Mouse (Mus musculus): ENCODE measurements around the gene Gm17657. TPM values are rescaled to one million over a fixed set of nuclear protein-coding genes. Genes with fewer than 3 reads are reported as not detected.

The Gm17657 gene
- polyA plus RNA-seq, 1 experiment = 2.4 TPM

- Histone ChIP-seq H3K27me3 (ENCODE audit: control insufficient read depth, insufficient read depth, low read length, poor library complexity, severe bottlenecking) (no peaks in the 10 kb centered on the region), H3K9ac (ENCODE audit: low read depth, poor library complexity, severe bottlenecking) (peak overlapping the region; percentile 85)
Measured at GRCm38 (mm10) chr17:29493461-29493980, 55.9 kb downstream of the Gm17657 start.

DNA sequence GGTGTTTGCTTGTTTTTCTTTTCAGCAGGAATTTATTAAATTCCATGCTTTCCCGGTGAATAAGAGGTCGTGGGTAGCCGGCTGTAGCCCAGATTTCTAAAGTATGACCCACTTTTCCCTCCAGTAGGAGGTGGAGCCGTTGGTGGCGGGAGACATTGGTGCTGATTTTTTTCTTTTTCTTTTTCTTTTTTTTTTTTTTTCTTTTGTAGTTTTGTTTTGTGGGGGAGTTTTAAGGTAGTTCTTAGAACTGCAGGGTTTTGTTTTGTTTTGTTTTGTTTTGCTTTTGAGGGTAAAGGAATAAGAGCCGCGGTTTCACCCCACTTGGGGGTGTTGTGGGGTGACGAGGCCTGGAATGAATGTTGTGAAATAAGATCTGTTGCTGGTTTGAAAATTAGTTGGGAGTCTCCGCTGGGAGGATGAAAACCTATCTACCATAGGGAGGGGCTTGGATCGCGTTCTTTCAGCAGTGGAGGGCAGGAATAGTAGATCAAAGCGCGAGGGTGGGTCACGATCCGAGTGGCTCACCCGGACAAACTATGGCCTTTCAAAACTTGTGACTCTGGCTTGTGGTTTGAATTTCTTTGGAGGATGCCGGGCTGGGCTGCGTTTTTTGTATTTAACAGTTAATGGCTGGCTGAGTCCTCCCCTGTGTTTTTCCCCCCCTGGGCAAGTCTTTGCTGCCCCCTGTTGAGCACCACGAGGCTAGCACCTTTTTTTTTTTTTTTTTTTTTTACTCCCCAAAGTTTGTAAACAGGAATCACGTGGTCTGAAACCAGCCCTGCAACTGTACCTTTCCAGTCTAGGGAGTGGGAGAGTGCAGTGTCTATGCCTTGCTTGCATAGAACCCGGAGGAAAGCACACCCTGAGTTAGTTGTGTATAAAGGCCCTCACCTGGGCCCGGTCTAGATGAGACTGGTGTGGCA lies 56.9 kb downstream of the Gm17657 start:
- H3K36me3 ChIP-seq (ENCODE audit: control insufficient read depth, insufficient read depth, low read length, poor library complexity, severe bottlenecking) = peaks cover 36% of the 10 kb centered on the region
- TF ChIP-seq EP300 (IDR thresholded peaks at IDR 0.05; ENCODE audit: insufficient read depth, low read depth, low read length) (peak; percentile 73), CTCF (IDR thresholded peaks at IDR 0.05; ENCODE audit: low read depth, low read length) (peak; percentile 49), POLR2A (IDR thresholded peaks at IDR 0.05; ENCODE audit: insufficient read depth, low read length) (no peak)
- no peaks in the 10 kb centered on the region for H3K9me3 ChIP-seq (replicated peaks; ENCODE audit: control insufficient read depth, insufficient read depth, low read length, poor library complexity, severe bottlenecking)
- H3K4me1 ChIP-seq (ENCODE audit: control insufficient read depth, insufficient read depth, low read length) = no peaks in the 10 kb centered on the region
- H3K27me3 ChIP-seq (ENCODE audit: control insufficient read depth, insufficient read depth, low read length, poor library complexity, severe bottlenecking) = no peaks in the 10 kb centered on the region
- peak overlapping the region; percentile 81 for H3K27ac ChIP-seq (ENCODE audit: insufficient read depth, low read length)
- H3K9ac ChIP-seq (ENCODE audit: low read depth, poor library complexity, severe bottlenecking) = peak overlapping the region; percentile 85
- peak overlapping the region; percentile 95 for H3K4me3 ChIP-seq (ENCODE audit: low read depth, low read length)

More at GRCm38 (mm10) chr17:29493461-29493980, 55.9 kb downstream of the Gm17657 start:
- H3K9me3 ChIP-seq (replicated peaks; ENCODE audit: control insufficient read depth, insufficient read depth, low read length, poor library complexity, severe bottlenecking) = no peaks in the 10 kb centered on the region
- peak overlapping the region; percentile 95 for H3K4me3 ChIP-seq (ENCODE audit: low read depth, low read length)
- TF ChIP-seq CTCF (IDR thresholded peaks at IDR 0.05; ENCODE audit: low read depth, low read length) (no peak), EP300 (IDR thresholded peaks at IDR 0.05; ENCODE audit: insufficient read depth, low read depth, low read length) (no peak), POLR2A (IDR thresholded peaks at IDR 0.05; ENCODE audit: insufficient read depth, low read length) (no peak)
- no peaks in the 10 kb centered on the region for H3K4me1 ChIP-seq (ENCODE audit: control insufficient read depth, insufficient read depth, low read length)
- H3K36me3 ChIP-seq (ENCODE audit: control insufficient read depth, insufficient read depth, low read length, poor library complexity, severe bottlenecking) = peaks cover 36% of the 10 kb centered on the region
- peak overlapping the region; percentile 81 for H3K27ac ChIP-seq (ENCODE audit: insufficient read depth, low read length)

- 0 out of 2 replicates have a peak, but pooled peaks have one; percentile 11 for TF ChIP-seq EP300 (IDR thresholded peaks at IDR 0.05; ENCODE audit: insufficient read depth, low read depth, low read length)
- TF ChIP-seq POLR2A (IDR thresholded peaks at IDR 0.05; ENCODE audit: insufficient read depth, low read length) = no peak
- TF ChIP-seq CTCF (IDR thresholded peaks at IDR 0.05; ENCODE audit: low read depth, low read length) = no peak
- Histone ChIP-seq H3K4me3 (ENCODE audit: low read depth, low read length) (peak overlapping the region; percentile 95), H3K9me3 (replicated peaks; ENCODE audit: control insufficient read depth, insufficient read depth, low read length, poor library complexity, severe bottlenecking) (no peaks in the 10 kb centered on the region), H3K27me3 (ENCODE audit: control insufficient read depth, insufficient read depth, low read length, poor library complexity, severe bottlenecking) (no peaks in the 10 kb centered on the region), H3K4me1 (ENCODE audit: control insufficient read depth, insufficient read depth, low read length) (no peaks in the 10 kb centered on the region), H3K27ac (ENCODE audit: insufficient read depth, low read length) (peak overlapping the region; percentile 66), H3K9ac (ENCODE audit: low read depth, poor library complexity, severe bottlenecking) (peak overlapping the region; percentile 85), H3K36me3 (ENCODE audit: control insufficient read depth, insufficient read depth, low read length, poor library complexity, severe bottlenecking) (peaks cover 36% of the 10 kb centered on the region)
Measured at GRCm38 (mm10) chr17:29491591-29492268, 57.7 kb downstream of the Gm17657 start.

DNA sequence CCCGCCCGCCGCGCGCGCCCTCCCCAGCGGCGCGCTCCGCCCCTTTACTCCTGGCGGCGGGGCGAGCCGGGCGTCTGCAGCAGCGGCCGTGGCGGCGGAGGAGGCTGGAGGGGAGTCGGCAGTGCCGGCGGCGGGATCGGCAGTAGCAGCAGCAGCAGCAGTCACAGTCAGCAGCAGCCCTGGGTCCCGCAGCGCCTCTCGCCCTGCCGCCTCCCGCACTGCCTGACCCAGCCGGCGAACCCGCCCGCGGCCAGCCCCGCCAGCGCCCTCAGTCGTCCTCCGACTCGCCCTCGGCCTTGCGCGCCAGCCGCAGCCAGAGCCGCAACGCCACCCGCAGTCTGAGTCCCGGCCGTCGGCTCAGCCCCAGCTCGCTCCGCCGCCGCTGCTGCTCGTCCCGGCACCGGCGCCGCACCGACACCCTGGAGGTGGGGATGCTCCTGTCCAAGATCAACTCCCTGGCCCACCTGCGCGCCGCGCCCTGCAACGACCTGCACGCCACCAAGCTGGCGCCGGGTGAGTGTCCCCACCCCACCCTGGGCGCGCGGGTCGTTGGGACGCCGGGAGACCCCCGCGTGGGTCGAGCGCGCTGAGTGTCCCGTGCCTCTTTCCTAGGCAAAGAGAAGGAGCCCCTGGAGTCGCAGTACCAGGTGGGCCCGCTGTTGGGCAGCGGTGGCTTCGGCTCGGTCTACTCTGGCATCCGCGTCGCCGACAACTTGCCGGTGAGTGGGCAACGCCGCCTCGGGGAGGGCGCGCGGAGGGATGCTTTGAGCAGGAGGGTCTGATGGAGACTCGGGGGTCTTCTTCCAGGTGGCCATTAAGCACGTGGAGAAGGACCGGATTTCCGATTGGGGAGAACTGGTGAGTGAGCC lies 58.5 kb downstream of the Gm17657 start, which contains the start of gene Pim1:
Pim1 (plus strand) TSS at position 41 of the 869 bp plus-strand sequence.
- no peaks in the 10 kb centered on the region for H3K4me1 ChIP-seq (ENCODE audit: control insufficient read depth, insufficient read depth, low read length)
- peaks cover 33% of the 10 kb centered on the region for H3K36me3 ChIP-seq (ENCODE audit: control insufficient read depth, insufficient read depth, low read length, poor library complexity, severe bottlenecking)
- H3K27me3 ChIP-seq (ENCODE audit: control insufficient read depth, insufficient read depth, low read length, poor library complexity, severe bottlenecking) = no peaks in the 10 kb centered on the region
- H3K4me3 ChIP-seq (ENCODE audit: low read depth, low read length) = peak within 1 kb of the TSS; percentile 95
- H3K9ac ChIP-seq (ENCODE audit: low read depth, poor library complexity, severe bottlenecking) = peak within 1 kb of the TSS; percentile 86
- TF ChIP-seq CTCF (IDR thresholded peaks at IDR 0.05; ENCODE audit: low read depth, low read length) (no peak), POLR2A (IDR thresholded peaks at IDR 0.05; ENCODE audit: insufficient read depth, low read length) (peak; percentile 91), EP300 (IDR thresholded peaks at IDR 0.05; ENCODE audit: insufficient read depth, low read depth, low read length) (peak; percentile 44; the same call in 1 of the 2 replicates)
- H3K9me3 ChIP-seq (replicated peaks; ENCODE audit: control insufficient read depth, insufficient read depth, low read length, poor library complexity, severe bottlenecking) = no peaks in the 10 kb centered on the region
- H3K27ac ChIP-seq (ENCODE audit: insufficient read depth, low read length) = peak within 1 kb of the TSS; percentile 81

DNA sequence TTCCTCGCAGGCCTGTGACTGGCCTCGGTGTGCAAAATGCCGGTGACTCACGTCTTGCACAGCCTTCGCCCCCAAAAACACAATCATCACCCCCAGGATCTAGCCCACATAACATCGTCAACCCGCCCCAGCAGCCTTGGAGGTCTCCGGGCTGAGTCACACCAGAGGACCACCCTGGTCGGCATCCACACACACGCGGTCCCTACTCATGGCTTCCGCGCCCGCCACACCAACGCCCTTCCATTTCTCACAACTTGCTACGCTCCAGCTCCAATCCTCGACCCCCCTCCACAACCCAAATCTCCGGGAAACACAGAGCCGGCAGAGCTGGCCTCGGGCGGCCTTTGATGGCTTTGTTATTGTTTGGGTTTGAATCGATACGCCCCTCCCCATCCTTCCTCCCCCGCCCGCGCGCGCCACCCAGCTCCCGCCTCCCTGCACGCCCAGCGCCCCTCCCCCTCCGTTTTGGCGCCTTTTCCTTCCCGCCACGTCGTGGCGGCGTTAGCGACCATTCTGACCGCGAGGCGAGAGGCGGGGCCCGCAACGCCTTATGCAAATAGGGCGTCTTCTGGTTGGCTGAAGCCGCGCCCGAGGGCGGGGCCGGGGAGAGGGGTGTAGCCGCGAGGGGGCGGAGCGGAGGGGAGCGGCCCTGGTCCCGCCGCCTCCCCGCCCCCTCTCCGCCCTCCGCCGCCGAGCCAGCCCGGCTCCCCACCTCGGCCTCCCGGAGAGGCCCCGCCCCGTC lies 59.3 kb downstream of the Gm17657 start:
- no peaks in the 10 kb centered on the region for H3K27me3 ChIP-seq (ENCODE audit: control insufficient read depth, insufficient read depth, low read length, poor library complexity, severe bottlenecking)
- TF ChIP-seq CTCF (IDR thresholded peaks at IDR 0.05; ENCODE audit: low read depth, low read length) (no peak), EP300 (IDR thresholded peaks at IDR 0.05; ENCODE audit: insufficient read depth, low read depth, low read length) (peak; percentile 63; the same call in 1 of the 2 replicates), POLR2A (IDR thresholded peaks at IDR 0.05; ENCODE audit: insufficient read depth, low read length) (peak; percentile 52)
- peaks cover 32% of the 10 kb centered on the region for H3K36me3 ChIP-seq (ENCODE audit: control insufficient read depth, insufficient read depth, low read length, poor library complexity, severe bottlenecking)
- peak overlapping the region; percentile 88 for H3K4me3 ChIP-seq (ENCODE audit: low read depth, low read length)
- no peaks in the 10 kb centered on the region for H3K4me1 ChIP-seq (ENCODE audit: control insufficient read depth, insufficient read depth, low read length)
- peak overlapping the region; percentile 81 for H3K27ac ChIP-seq (ENCODE audit: insufficient read depth, low read length)
- no peaks in the 10 kb centered on the region for H3K9me3 ChIP-seq (replicated peaks; ENCODE audit: control insufficient read depth, insufficient read depth, low read length, poor library complexity, severe bottlenecking)
- H3K9ac ChIP-seq (ENCODE audit: low read depth, poor library complexity, severe bottlenecking) = peak overlapping the region; percentile 86

Data from ES-Bruce4 (cell line).